Mouse (Mus musculus) lung, adult 2 months (tissue): ENCODE data around the gene Crlf3.

Experiments used
- CTCF ChIP-seq: fragments of 200-500 bp; IDR thresholded peaks from 2 replicates; pipeline ENCODE4 v1.5.1; 2011; ENCODE audit warnings: mild to moderate bottlenecking, low read length, control low read depth; ENCODE audit not compliant: insufficient read depth
- POLR2A ChIP-seq: fragments of 200-500 bp; IDR thresholded peaks from 2 replicates; pipeline ENCODE4 v1.6.1; 2011; ENCODE audit warnings: low read depth, mild to moderate bottlenecking, control low read depth, low read length, borderline replicate concordance; ENCODE audit errors: extremely low read depth

DNA sequence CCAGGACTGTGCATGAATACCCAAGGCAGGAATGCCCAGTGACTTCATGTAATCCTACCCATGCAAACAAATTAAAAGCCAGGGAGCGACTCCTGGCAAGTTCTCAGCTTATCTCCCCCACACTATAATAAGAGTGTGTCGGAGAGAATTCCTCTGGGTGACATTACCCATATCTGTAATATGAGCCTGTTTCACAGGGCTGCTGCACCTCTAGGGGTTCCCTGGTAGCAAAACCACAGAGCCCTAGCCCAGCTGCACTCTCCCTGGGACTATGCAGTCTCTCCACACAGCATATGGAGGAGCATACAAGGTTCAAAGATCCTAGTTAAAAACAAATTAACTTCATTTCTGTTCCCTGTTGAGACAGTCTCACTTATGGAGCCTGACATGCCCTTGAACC lies 30.7 kb downstream of the Crlf3 start:
- no peak for TF ChIP-seq CTCF
- no peak for TF ChIP-seq POLR2A
